Mouse (Mus musculus) left cerebral cortex, postnatal 25 days (tissue): Measurements from ENCODE around the gene Fgd3. TPM values are rescaled to one million over a fixed set of nuclear protein-coding genes. Genes with fewer than 3 reads are reported as not detected.

ENCODE experiments used
- DNase-seq, 2 experiments: peaks; one replicate each; pipeline ENCODE4 v3.0.0; 2022; ENCODE audit warnings: low spot score in 2 of 2, mixed read lengths in 1 of 2
- intact Hi-C: fragments of 180-260 bp; cut with DNase I; formaldehyde crosslinking; loops from one replicate; pipeline ENCODE4 v1.15.1; 2025
- total RNA-seq, 2 experiments: library from RNA; stranded (reverse); gene quantifications; 2 replicates each; pipeline ENCODE4 v1.2.3; 2021

The Fgd3 gene
- total RNA-seq, 2 experiments from 2014 or later: 6.3 to 6.8 TPM

GRCm38 (mm10) chr13:49341831-49342722 is 22.0 kb upstream of the Fgd3 start:
- no peak for DNase-seq
- intact Hi-C loops: loop anchor here (2.0 kb wide), 1 partner anchor 311 kb away; the partner anchor contains the start of genes Cenpp and Nol8

- peak; percentile 96 to 99 for DNase-seq
- intact Hi-C loops: loop anchor here (2.0 kb wide), 1 partner anchor 312 kb away; the partner anchor contains the start of genes Cenpp and Nol8
Observed at GRCm38 (mm10) chr13:49341012-49341830, 21.1 kb upstream of the Fgd3 start, which contains the start of gene Bicd2. TSS of gene Bicd2 (plus strand) at chr13:49341585.

GRCm38 (mm10) chr13:49338893-49339546 is 18.9 kb upstream of the Fgd3 start:
- peak in 1 of 2 experiments; percentile 62 for DNase-seq
- intact Hi-C loops: loop anchor here (1.0 to 5.0 kb wide), 2 partner anchors 42 to 303 kb away; no protein-coding TSS in a partner anchor

- intact Hi-C loops: loop anchor here (5.0 kb wide), 1 partner anchor 307 kb away; no protein-coding TSS in a partner anchor
- DNase-seq: peak in 1 of 2 experiments; percentile 31
Observed at GRCm38 (mm10) chr13:49335077-49335982, 15.2 kb upstream of the Fgd3 start.

GRCm38 (mm10) chr13:49333250-49333649 is 13.1 kb upstream of the Fgd3 start:
- DNase-seq: no peak
- intact Hi-C loops: no loop called here

GRCm38 (mm10) chr13:49328101-49328500 is 8.0 kb upstream of the Fgd3 start:
- intact Hi-C loops: no loop called here
- DNase-seq: no peak

- intact Hi-C loops: loop anchor here (2.0 kb wide), 1 partner anchor 54 kb away; no protein-coding TSS in a partner anchor
- peak; percentile 64 to 66 for DNase-seq
Observed at GRCm38 (mm10) chr13:49326246-49327206, 6.4 kb upstream of the Fgd3 start.

- intact Hi-C loops: loop anchor here (5.0 kb wide), 1 partner anchor 97 kb away; the partner anchor contains the start of gene Ippk
- DNase-seq: no peak
Observed at GRCm38 (mm10) chr13:49324871-49325270, 4.8 kb upstream of the Fgd3 start.

GRCm38 (mm10) chr13:49322739-49323138 is 2.6 kb upstream of the Fgd3 start:
- DNase-seq: peak; percentile 51 to 97
- intact Hi-C loops: loop anchor here (5.0 kb wide), 1 partner anchor 100 kb away; the partner anchor contains the start of gene Ippk

GRCm38 (mm10) chr13:49322169-49322568 is 2.1 kb upstream of the Fgd3 start:
- intact Hi-C loops: loop anchor here (5.0 kb wide), 1 partner anchor 100 kb away; the partner anchor contains the start of gene Ippk
- DNase-seq: peak in 1 of 2 experiments; percentile 58

GRCm38 (mm10) chr13:49321452-49321851 is 1.3 kb upstream of the Fgd3 start:
- no peak for DNase-seq
- intact Hi-C loops: loop anchor here (5.0 kb wide), 1 partner anchor 101 kb away; the partner anchor contains the start of gene Ippk

- no peak for DNase-seq
- intact Hi-C loops: loop anchor here (5.0 kb wide), 1 partner anchor 102 kb away; the partner anchor contains the start of gene Ippk
Observed at GRCm38 (mm10) chr13:49320514-49320913, 403 bp upstream of the Fgd3 start.

GRCm38 (mm10) chr13:49317914-49318313 is 2.2 kb downstream of the Fgd3 start:
- intact Hi-C loops: no loop called here

GRCm38 (mm10) chr13:49317508-49317907 is 2.6 kb downstream of the Fgd3 start:
- intact Hi-C loops: no loop called here
- DNase-seq: no peak

More at GRCm38 (mm10) chr13:49317914-49318313, 2.2 kb downstream of the Fgd3 start:
- DNase-seq: no peak

GRCm38 (mm10) chr13:49316386-49317162 is 3.5 kb downstream of the Fgd3 start:
- DNase-seq: no peak
- intact Hi-C loops: no loop called here

- intact Hi-C loops: no loop called here
- DNase-seq: no peak
Observed at GRCm38 (mm10) chr13:49311642-49312041, 8.5 kb downstream of the Fgd3 start.
